27 mouse cellular contexts compared by ENCODE assay signal in genomic region chr13:45475297-45475696, GRCm38 (mm10).
"Had no signal": no experiment of that assay in that cellular context is flagged by ENCODE, and none has a peak within 500 bp of the region (broad histone marks: within the 10 kb centered on the region; RNA-seq: fewer than 3 reads in every experiment).

No protein-coding gene starts in this region.

- H3K27me3 ChIP-seq: heart, embryonic 13.5 days; heart, embryonic 15.5 days; kidney, embryonic 15.5 days; limb, embryonic 12.5 days had no signal

- ATAC-seq: forebrain, postnatal 0 days; hindbrain, postnatal 0 days; intestine, embryonic 16.5 days had no signal

- H3K27ac ChIP-seq: gastrocnemius, adult 2 months; heart, adult 2 months; heart, embryonic 13.5 days; heart, embryonic 15.5 days; hindbrain, embryonic 10.5 days; hindbrain, embryonic 12.5 days; hindbrain, embryonic 15.5 days; hindbrain, postnatal 0 days; kidney, embryonic 15.5 days; kidney, postnatal 0 days; limb, embryonic 10.5 days; limb, embryonic 12.5 days; liver, embryonic 13.5 days; liver, embryonic 15.5 days had no signal

- H3K4me2 ChIP-seq: heart, embryonic 11.5 days; heart, embryonic 13.5 days; heart, embryonic 15.5 days; hindbrain, embryonic 12.5 days; hindbrain, embryonic 15.5 days; kidney, embryonic 15.5 days; limb, embryonic 12.5 days; liver, embryonic 13.5 days; liver, embryonic 15.5 days had no signal

- H3K4me3 ChIP-seq: gastrocnemius, adult 2 months; heart, adult 2 months; heart, embryonic 13.5 days; heart, embryonic 15.5 days; hindbrain, embryonic 10.5 days; hindbrain, embryonic 12.5 days; hindbrain, embryonic 15.5 days; kidney, embryonic 15.5 days; limb, embryonic 10.5 days; limb, embryonic 12.5 days; liver, embryonic 13.5 days; liver, embryonic 15.5 days had no signal

- DNase-seq: forebrain, postnatal 0 days; gastrocnemius, adult 2 months; gastrocnemius, postnatal 10 days; gastrocnemius, postnatal 25 days; heart, adult 2 months; heart, postnatal 4 days; kidney, adult 11 months; kidney, adult 2 months; kidney, adult 9 months; kidney, postnatal 14 days; kidney, postnatal 36 days; layer of hippocampus, adult 9-11 months; layer of hippocampus, postnatal 36 days; liver, embryonic 13.5 days had no signal

- H3K9me3 ChIP-seq: heart, embryonic 13.5 days; heart, embryonic 15.5 days; hindbrain, embryonic 10.5 days; hindbrain, embryonic 12.5 days; hindbrain, embryonic 15.5 days; kidney, embryonic 15.5 days; limb, embryonic 10.5 days; limb, embryonic 12.5 days; liver, embryonic 13.5 days; liver, embryonic 15.5 days had no signal

- H3K9ac ChIP-seq: forebrain, postnatal 0 days; heart, embryonic 13.5 days; heart, embryonic 15.5 days; hindbrain, embryonic 12.5 days; hindbrain, embryonic 15.5 days; kidney, embryonic 15.5 days; limb, embryonic 12.5 days; liver, embryonic 13.5 days; liver, embryonic 15.5 days had no signal

- H3K36me3 ChIP-seq: heart, embryonic 13.5 days; heart, embryonic 15.5 days; hindbrain, embryonic 10.5 days; hindbrain, embryonic 12.5 days; hindbrain, embryonic 15.5 days; kidney, embryonic 15.5 days; limb, embryonic 10.5 days; limb, embryonic 12.5 days; liver, embryonic 13.5 days; liver, embryonic 15.5 days had no signal
